Mouse (Mus musculus) left cerebral cortex, adult 18-20 months (tissue): ENCODE measurements around the gene Neurl1b. TPM values are rescaled to one million over a fixed set of nuclear protein-coding genes. Genes with fewer than 3 reads are reported as not detected.

ENCODE experiments used
- DNase-seq, 2 experiments: peaks; one replicate each; pipeline ENCODE4 v3.0.0; 2021 to 2022; ENCODE audit warnings: low spot score in 2 of 2, mixed read lengths in 1 of 2
- total RNA-seq, 2 experiments: library from RNA; stranded (reverse); gene quantifications; 2 replicates each; pipeline ENCODE4 v1.2.3; 2021

Neurl1b gene
- total RNA-seq, 2 experiments from 2014 or later: 75.1 to 77.0 TPM

GRCm38 (mm10) chr17:26392355-26392754, 22.3 kb upstream of the Neurl1b start:
- no peak for DNase-seq

- no peak for DNase-seq
Measured at GRCm38 (mm10) chr17:26396765-26397164, 17.9 kb upstream of the Neurl1b start.

GRCm38 (mm10) chr17:26397339-26397738, 17.3 kb upstream of the Neurl1b start:
- DNase-seq: peak; percentile 58 to 76

- DNase-seq: peak; percentile 65 to 70
Measured at GRCm38 (mm10) chr17:26405340-26406100, 9.1 kb upstream of the Neurl1b start.

- no peak for DNase-seq
Measured at GRCm38 (mm10) chr17:26412967-26413366, 1.7 kb upstream of the Neurl1b start.

- DNase-seq: no peak
Measured at GRCm38 (mm10) chr17:26414184-26414522, 476 bp upstream of the Neurl1b start.

GRCm38 (mm10) chr17:26415355-26415865, 781 bp downstream of the Neurl1b start:
- peak in 1 of 2 experiments; percentile 34 for DNase-seq

- no peak for DNase-seq
Measured at GRCm38 (mm10) chr17:26416141-26416540, 1.5 kb downstream of the Neurl1b start.

- no peak for DNase-seq
Measured at GRCm38 (mm10) chr17:26417770-26418421, 3.3 kb downstream of the Neurl1b start.

- DNase-seq: no peak
Measured at GRCm38 (mm10) chr17:26420491-26421247, 6.0 kb downstream of the Neurl1b start.

GRCm38 (mm10) chr17:26421561-26421960, 6.9 kb downstream of the Neurl1b start:
- DNase-seq: peak; percentile 24 to 39

GRCm38 (mm10) chr17:26422390-26422789, 7.8 kb downstream of the Neurl1b start:
- DNase-seq: no peak

GRCm38 (mm10) chr17:26423967-26424641, 9.5 kb downstream of the Neurl1b start:
- peak; percentile 28 to 35 for DNase-seq

- DNase-seq: peak in 1 of 2 experiments; percentile 36
Measured at GRCm38 (mm10) chr17:26424973-26425735, 10.5 kb downstream of the Neurl1b start.

GRCm38 (mm10) chr17:26433295-26433694, 18.7 kb downstream of the Neurl1b start:
- no peak for DNase-seq

GRCm38 (mm10) chr17:26437089-26437815, 22.6 kb downstream of the Neurl1b start:
- DNase-seq: no peak

GRCm38 (mm10) chr17:26439001-26439400, 24.4 kb downstream of the Neurl1b start:
- DNase-seq: no peak

- DNase-seq: no peak
Measured at GRCm38 (mm10) chr17:26441024-26441423, 26.4 kb downstream of the Neurl1b start.

- DNase-seq: no peak
Measured at GRCm38 (mm10) chr17:26442197-26442596, 27.6 kb downstream of the Neurl1b start.

GRCm38 (mm10) chr17:26443865-26444264, 29.2 kb downstream of the Neurl1b start:
- no peak for DNase-seq
